Mouse (Mus musculus): ENCODE results near the gene Zbtb20. TPM values are rescaled to one million over a fixed set of nuclear protein-coding genes. Genes with fewer than 3 reads are reported as not detected.

Gene Zbtb20
- total RNA-seq, 1 experiment from 2014 or later, result 178 TPM

DNA sequence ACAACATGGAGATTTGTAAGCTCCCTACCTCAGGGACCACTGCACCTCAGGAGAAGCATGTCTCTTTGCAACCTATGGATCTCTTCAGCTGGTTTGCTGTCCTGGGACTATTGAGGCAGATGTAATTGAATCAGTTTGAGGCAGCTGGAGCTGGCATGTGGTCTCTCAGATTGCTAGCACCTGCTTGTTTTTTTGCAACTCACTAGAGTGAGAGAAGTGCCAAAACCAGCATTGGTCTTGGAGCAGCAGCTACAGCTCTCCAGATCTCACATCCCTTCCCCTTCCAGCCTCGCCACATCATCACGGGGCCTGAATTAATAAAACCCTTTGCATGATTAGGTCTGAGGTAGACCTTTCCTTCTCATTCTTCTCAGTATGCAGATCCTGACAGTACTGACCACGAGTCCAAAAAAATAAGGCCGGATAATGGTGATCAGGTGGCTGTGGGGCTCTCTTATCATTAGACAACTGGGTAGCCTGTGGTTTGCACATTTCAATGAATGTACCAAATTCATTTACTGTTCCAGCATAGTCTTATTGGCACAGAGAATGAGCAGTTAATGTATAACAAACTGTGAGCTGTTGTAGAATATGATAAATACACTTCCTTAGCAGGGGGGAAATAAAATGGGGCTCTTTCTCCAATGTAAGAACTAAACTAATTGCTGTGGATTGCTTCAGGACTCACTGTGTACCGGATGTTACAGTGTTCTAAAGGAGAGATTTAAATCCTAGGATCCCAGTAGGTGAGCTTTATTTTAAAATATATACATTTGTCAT, 205.4 kb downstream of the Zbtb20 start:
- DNase-seq, result no peak

DNA sequence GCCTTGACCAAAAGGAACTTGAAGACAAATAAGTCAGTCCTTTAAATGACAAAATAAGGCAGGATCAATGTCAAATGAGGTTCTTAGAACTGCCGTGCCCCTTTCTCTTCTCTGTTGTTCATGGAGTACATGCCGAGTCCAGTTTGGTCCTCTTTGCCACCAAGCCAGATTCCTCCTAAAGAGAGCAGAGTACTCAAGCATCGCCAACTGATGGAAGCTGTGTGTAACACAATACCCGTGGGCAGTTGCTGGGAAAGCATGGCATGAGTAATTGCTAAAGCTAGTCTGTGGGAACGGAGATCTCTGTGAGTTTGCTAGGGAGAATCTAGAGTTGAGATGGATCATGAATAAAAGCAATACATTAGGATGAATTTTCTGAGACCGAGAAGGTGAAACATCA, 206.3 kb downstream of the Zbtb20 start:
- DNase-seq, result no peak

DNA sequence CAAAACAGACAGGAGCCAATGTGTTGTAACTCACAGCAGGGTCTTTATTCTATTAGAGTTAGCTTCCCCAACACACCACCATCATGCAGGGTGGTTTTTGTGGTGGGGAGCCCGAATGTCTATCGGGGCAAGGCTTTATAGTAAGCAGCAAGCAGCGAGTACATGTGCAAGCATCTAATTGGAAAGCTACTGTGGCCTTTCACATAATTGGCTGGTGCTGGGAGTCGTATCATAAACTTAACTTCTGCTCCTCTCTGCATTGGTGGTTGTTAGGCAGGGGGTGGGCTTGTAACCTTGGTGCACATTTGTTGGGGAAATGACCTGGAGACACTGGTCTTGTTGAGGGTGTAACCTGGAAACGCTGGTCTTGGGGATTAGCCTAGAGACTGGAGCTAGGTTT, 207.1 kb downstream of the Zbtb20 start:
- no peak for DNase-seq

DNA sequence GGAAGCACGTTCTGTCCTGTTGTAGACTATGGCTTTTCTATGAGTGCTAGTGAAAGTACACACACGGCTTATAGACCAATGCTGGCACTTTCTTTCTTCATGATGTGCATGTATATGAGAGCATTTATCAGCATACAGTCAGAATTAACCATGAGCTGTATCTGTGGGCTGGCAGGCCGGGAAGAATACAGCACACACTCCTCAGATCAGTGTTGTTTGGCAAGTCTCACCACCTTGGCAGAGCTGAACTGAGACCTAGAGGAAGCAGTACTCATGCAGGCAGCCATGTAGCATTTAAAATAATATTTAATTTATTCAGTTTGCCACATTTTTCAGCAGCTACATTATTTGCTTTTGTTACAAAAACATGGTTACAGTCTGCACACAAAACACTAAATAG, 214.5 kb downstream of the Zbtb20 start:
- no peak for DNase-seq

DNA sequence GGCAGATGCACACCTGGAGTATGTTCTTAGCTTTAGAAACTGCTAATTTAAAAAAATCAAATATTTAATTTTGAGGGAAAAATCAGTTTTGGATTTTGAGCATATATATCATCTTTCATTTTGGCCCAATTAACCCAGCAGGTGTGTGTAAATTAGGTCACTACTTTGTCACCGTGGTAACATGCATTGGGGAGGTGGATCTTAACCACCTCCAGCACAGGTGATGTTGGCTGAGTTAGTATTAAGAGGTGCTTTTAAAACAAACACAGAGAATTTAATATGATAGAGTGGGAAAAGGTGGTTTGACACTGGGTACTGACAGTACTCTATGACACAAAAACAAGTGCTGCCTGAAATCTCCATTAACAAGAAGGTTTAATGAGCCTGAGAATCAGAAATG, 218.5 kb downstream of the Zbtb20 start:
- no peak for DNase-seq

DNA sequence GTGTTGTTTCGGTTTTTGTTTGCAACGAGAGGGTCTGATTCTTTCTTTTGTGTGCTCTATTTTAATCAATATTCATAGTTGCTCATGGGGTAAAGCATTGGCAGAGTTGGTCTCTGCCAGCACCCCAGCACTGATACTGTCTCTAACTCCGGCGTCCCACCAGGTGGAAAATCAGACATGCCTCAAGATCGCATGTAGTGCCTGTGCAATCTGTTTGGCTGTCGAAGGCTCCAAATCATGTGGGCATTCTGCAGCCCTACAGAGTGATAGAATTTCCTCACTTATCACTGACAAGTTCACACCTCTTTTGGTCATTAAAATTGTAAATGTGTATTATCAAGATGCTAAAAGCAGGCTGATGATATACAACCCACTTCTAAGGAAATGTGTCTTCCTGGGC, 219.1 kb downstream of the Zbtb20 start:
- no peak for DNase-seq

DNA sequence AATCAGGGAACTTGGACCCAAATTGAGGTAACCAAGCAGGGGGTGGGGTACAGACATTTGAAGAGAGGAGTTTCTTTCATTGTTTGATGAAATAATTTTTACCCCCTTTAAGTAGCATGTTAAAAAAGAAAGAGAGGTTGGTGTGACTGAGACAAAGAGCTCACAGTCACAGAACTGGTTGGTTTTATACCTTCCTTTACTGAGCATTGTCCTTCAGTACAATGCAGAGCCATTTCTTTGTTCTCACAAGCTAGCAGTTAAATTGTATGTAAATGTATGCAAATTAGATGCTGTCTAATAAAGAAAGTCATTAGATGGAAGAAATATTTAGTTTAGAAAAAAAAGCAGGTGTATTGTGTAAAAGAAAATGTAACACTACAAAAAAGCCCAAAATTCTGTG, 220.4 kb downstream of the Zbtb20 start:
- no peak for DNase-seq

DNA sequence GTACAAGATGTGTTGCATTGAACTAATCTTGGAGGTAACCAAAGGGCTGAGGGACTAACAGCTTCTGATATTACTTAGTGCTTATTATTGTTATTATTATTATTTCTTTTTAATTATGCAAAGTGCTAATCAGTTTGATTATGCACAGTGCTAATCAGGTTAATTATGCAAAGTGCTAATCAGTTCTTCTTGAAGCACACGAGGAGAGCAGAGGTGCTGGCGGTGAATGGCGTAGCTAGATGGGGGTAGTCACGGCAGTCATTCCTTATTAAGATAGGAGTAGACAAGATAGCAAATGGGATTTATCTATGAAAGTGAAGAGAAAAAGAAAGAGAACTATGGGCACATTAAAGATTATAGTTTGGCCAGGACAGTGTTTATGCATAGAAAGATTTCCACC, 222.5 kb downstream of the Zbtb20 start:
- no peak for DNase-seq

DNA sequence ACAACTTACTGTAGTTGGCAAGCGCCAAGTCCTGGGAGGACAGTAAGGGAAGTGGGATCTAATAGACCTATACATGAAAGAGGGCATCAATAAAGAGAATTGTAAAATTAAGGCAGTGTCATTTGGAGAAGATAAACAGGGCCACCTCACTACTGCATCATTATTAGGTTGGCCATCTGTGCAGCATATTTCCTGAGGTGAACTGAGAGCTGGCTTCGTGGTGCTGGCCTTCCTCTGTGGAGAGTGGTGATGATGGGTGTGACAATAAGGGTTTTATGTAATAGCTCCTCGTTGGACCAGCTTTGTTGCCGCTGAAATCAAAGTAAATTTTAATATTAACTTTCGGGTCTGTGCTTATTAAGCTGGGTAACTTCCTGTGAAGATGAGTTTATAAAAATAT, 223.0 kb downstream of the Zbtb20 start:
- DNase-seq, result no peak

DNA sequence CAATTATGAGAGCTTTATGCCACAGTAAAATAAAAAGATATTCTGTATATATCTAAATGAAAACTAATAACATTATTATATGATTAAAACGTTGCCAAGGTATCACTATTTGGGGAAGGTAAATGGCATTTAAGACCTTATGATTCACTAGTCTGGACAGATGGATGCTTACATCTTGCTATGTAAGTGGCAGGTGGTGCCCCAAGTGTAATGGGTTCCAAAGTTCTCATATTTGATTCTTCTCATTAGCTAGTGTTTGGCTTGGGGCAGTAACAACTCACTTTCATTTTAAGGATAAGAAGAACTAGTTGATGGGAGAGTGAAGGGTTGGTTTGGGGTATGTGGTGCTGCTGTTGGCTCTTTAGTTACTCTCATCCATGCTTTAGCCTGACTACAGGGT, 235.6 kb downstream of the Zbtb20 start:
- DNase-seq, result no peak

DNA sequence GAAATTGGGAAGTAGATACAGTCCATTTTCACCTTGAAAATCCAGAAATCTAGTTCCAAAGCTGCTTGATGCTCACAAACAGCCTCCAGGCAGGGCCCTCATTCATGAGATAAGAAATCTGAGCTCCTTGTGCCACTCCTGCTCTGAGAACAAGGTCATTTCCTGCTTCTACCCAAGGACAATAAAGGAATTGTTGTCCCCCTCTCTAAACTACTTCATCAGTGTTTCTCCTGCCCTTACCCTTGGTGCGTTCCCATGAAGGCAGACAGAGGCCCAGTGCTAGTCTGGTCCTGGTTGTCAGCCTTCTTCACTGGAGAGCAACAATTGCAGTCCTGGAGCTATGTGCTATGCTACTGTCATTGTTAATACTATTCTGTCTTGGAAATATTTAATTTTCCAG, 238.3 kb downstream of the Zbtb20 start:
- DNase-seq, result no peak

DNA sequence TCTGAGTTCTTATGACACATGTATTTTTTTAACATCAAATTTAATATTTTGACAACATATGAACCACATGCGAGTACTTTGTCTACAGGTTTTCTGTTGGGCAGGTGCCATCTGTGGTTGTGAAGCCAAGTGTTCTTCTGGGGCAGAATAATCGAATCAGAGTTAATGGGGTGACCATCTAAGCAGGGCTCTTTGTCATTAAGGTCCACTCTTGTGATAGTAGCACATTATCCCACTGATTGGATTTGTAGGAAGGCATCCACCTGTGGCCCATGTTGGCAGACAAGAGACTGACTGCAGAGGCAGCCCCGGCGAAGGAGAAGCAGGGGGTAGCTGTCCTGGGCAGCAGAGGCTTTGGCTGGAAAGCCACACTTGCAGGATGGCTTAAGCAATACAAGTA, 254.3 kb downstream of the Zbtb20 start:
- no peak for DNase-seq

DNA sequence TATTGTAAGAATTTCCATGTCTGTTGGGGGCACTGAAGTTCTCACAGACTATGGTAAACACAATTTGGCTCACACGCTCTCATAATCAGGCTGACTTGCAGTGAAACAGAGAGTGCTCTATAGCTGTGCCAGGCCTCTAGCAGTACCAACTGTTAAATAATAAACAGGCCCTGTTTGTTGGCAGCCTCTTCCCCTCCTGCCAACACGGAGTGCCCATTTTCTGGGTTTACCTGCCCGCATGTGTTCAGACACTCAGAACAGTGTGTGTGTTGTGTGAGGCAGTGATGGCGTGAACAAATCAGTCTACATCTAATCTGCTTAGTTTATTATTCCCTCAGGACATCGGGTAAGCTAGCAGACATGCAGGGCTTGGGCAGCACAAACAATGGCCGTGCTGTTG, 254.9 kb downstream of the Zbtb20 start:
- no peak for DNase-seq

DNA sequence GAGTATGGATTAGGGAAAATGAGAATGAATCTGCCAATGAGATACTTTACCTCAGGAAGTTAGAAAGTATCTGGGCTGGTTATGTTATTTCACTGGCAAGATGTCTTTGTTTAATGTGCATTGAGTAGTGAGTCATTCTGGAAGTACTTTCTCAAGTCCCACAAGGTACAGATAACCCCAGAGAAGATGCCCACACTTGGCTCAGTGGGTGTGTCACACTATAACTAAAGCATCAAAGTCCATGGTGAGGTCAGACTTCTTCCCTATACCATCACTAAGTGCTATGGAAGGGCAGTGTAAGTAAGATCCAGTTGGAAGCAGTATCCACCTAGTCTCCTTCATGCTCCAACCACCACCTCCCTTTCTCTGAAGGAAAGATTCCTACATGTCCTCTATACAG, 255.4 kb downstream of the Zbtb20 start:
- DNase-seq, result no peak

DNA sequence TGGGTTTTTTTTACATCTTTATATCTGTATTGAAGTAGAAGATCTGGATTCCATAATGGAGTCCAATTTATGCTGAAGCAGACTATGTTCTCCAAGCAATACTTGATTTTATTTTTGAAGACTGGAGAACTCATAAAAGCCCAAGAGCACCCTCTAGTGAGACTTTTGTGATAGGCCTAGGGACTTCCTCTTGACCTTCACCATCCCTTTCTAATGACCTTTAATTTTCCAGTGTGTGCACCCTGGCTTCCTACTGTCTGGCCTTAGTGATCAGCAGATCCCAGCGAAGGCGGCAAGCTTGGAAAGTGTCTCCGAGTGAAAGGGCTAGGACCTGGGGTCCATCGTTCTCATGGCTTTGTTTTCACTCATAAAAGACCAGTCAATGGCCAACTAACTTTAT, 292.8 kb downstream of the Zbtb20 start:
- DNase-seq, result peak; percentile 1

DNA sequence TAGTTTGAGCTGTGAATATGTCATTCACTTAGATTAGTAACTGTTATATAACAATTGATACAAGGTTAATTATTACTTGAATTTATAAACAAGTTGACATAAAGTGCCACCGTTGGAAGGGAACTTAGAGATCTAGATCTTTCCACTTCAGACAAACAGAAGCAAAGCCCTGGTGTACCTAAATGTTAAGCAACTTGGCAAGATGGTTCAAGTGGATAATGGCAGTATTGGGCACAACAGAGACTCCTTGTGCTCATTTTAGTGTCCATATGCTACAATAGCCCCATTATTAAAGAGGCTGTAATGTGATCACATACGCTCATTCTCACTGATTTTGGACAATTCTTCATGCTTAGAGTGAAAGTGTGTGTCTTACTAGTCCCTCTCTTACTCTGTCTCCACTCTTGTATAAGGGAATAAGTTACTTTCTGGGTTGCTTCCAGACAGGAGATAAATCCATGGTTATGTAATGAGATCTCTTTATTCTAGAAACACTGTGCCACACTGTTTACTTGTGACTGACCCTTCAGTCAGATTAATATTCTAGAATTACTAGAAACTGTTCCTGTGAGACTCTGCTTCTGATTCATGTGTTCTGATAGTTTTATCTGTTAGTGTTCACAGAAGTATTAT, 293.7 kb downstream of the Zbtb20 start:
- DNase-seq, result no peak

DNA sequence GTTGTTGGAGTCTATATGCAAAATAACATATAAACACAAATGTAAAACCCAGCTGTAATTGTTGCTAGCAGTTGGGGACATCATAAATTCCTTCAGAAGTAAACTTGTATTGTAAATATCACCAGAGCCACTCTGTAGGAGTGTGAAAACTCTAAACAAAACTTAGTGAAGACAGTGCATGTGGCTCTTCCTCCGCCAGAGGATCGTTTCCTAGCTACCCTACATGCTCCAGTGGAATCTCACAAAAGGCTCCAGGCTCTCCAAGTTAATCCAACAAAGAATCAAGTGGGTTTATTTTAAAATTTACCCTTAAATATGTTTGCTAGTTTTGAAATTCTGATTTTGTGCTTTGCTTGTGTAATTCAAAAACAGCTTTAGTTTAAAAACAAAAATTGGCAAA, 296.5 kb downstream of the Zbtb20 start:
- no peak for DNase-seq

DNA sequence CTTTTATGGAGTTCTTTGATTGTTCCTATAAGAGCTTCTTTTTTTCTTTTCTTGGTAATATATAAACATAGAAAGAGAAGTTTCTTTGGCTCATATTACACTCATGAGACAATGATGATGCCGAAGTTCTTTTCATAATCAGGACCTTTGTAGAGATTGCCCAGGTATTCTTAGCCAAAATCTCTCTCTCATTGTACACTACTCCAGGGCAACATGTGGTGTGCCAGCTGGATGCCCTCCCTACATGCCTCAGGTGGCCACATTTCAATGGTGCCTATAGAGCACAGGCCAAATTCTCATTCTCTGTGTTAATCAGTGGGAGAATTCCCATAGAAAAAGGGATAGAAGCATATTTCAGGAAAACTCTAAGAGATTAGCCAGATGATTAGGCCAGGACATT, 297.2 kb downstream of the Zbtb20 start:
- no peak for DNase-seq

DNA sequence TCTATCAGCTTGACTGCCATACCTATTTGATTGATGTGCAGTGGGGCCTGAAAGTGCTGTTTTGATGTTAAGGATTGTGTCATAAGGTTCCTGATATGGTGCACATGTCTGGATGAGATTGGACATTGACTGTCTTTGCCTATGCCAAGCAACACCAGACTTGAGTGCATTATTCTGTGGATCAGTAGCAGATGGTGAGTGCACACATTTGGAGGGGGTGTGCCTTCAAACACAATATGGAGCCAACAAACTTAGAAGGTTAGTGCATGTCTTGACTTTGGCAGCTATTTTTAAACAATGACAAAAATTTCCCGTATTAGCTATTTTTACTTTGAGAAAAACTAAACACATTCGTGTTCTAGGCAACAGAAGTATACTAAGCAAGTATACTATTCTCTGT, 299.1 kb downstream of the Zbtb20 start:
- no peak for DNase-seq

DNA sequence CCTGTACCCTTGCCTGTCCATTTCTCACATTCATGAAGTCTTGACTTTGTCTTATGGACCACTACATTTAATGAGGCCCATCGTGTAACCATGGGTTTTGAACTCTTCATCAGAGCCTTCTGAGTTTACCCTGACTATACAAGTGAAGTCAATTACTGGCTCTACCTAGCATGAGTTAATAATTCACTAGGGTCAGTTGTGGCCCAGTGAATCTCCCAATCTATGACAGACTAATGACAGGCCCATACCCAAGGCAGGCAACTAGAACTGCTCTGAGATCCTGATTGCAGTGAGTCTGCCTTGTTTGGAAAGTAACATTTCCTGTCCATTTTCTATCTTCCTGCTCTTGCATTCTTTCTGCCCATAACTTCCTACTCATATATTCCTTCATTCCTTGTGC, 305.4 kb downstream of the Zbtb20 start:
- no peak for DNase-seq

DNA sequence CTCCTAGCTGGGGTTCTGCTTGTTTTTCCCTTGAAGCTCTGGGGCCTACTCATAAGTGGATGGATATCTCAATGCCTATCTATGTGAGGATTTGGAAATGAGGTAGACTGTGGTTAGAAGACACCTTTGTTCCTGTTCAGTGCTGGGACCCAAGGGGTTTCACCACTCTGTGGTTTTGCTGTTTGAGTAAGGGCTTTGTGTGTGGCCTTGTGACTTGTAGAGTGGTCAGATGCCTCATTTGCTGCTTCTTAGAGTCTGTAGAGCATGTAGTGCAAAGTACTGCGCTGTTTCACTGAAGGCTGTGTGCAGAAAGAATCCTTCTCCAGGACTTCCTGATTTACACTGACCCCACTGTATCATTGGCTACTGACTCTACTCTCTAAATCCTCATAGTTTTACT, 314.7 kb downstream of the Zbtb20 start:
- no peak for DNase-seq

DNA sequence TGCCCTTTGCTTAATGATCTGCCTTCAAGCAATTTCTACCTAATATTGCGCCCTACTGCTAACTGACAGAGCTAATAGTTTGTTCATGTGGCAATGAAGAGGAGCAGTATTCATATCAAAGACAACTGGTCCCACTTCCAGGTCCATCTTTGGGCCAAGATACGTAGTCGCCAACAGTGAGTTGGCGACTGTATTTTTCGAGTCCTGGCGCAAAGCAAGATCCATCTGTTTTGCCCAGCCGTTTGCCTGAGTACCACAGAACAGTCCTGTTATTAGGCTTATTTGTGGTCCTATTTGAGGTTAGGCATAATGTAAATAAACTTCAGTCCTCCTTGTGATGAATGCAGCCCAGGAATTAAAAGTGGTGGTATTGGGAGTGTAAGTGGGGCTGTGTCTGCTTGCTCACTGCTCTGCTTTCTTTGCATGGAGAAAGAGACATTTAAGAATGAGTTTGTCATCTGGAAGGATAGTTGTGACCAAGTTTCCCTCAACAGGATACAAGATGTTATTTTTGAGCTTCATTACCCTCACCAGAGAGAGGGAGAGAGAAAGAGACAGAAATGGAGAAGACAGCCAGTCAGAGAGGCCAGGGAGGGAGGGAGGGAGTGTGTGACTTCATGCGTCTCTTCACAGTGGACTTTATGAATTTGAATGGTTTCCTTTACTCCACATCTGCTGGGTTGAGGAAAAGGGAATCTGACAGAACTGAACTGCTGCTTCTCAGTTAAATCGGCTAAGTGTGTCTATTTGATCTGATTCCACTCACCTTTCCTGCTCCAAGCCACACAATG, 315.6 kb downstream of the Zbtb20 start:
- no peak for DNase-seq

DNA sequence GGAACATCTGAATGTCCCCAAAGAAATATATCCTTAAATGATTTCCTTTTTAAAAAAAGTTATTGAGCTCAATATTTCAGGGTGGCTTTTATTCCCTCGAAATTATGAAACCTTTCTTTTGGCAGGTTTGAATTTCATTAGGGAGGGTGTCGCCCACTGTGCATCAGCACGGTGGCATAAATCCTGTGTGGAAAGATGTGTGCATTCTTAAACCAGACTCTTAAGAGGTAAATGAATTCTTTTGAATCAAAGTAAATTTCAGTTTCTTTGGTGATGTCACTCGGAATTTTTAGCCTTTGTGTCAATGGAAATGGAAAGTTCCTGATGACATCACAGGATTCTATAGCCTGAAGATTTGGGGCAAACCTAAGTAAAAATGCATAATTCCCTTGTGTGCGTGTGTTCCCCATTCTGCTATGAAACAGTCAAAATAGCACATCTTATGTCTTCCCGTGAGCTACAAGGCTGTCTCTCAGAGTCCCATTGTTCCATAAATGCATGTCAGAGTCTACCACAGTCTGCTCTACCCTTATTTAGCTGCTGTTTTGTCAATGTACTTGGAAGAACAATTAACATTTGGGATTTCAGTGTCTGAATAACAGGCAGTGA, 318.1 kb downstream of the Zbtb20 start:
- no peak for DNase-seq
